Mouse (Mus musculus) urinary bladder, postnatal 25 days (tissue): ENCODE results near the gene Prpsap1.

ENCODE experiments used
- DNase-seq: peaks from one replicate; pipeline ENCODE4 v3.0.0; 2022; ENCODE audit warnings: low spot score

Gene Prpsap1

GRCm38 (mm10) chr11:116493795-116494252 lies at the start of gene Prpsap1:
Gene Prpsap1, minus strand, starts transcription at chr11:116494202.
- peak; percentile 43 for DNase-seq

- DNase-seq: no peak
Observed at GRCm38 (mm10) chr11:116543110-116543509, 49.1 kb upstream of the Prpsap1 start.

- no peak for DNase-seq
Observed at GRCm38 (mm10) chr11:116541183-116541582, 47.2 kb upstream of the Prpsap1 start.

- DNase-seq: peak; percentile 42
Observed at GRCm38 (mm10) chr11:116538142-116538735, 44.2 kb upstream of the Prpsap1 start.

GRCm38 (mm10) chr11:116537388-116537787 lies 43.4 kb upstream of the Prpsap1 start:
- no peak for DNase-seq

GRCm38 (mm10) chr11:116536685-116537084 lies 42.7 kb upstream of the Prpsap1 start:
- DNase-seq: no peak

- peak; percentile 69 for DNase-seq
Observed at GRCm38 (mm10) chr11:116534154-116534865, 40.3 kb upstream of the Prpsap1 start.

GRCm38 (mm10) chr11:116533341-116534153 lies 39.5 kb upstream of the Prpsap1 start:
- no peak for DNase-seq

- DNase-seq: peak; percentile 75
Observed at GRCm38 (mm10) chr11:116532810-116533338, 38.9 kb upstream of the Prpsap1 start.

GRCm38 (mm10) chr11:116532262-116532809 lies 38.3 kb upstream of the Prpsap1 start:
- DNase-seq: peak; percentile 52

- no peak for DNase-seq
Observed at GRCm38 (mm10) chr11:116531371-116532191, 37.6 kb upstream of the Prpsap1 start.

GRCm38 (mm10) chr11:116530187-116531147 lies 36.5 kb upstream of the Prpsap1 start, which contains the start of gene Sphk1:
Gene Sphk1, plus strand, starts transcription at chr11:116530925.
- DNase-seq: no peak

- no peak for DNase-seq
Observed at GRCm38 (mm10) chr11:116528636-116529320, 34.8 kb upstream of the Prpsap1 start.

GRCm38 (mm10) chr11:116523699-116524189 lies 29.7 kb upstream of the Prpsap1 start:
- DNase-seq: no peak

- DNase-seq: no peak
Observed at GRCm38 (mm10) chr11:116522886-116523698, 29.1 kb upstream of the Prpsap1 start.

GRCm38 (mm10) chr11:116522046-116522445 lies 28.0 kb upstream of the Prpsap1 start:
- DNase-seq: no peak

- no peak for DNase-seq
Observed at GRCm38 (mm10) chr11:116521143-116521542, 27.1 kb upstream of the Prpsap1 start.

GRCm38 (mm10) chr11:116518482-116518881 lies 24.5 kb upstream of the Prpsap1 start:
- DNase-seq: no peak
